Mouse (Mus musculus) heart, embryonic 14.5 days (tissue): ENCODE measurements around the gene Flvcr2. TPM values are rescaled to one million over a fixed set of nuclear protein-coding genes. Genes with fewer than 3 reads are reported as not detected.

Experiments used
- ATAC-seq: fragments of 200-750 bp; cut with Nextera tagmentation; 2 replicates; pipeline ENCODE4 v1.8.0; 2017; ENCODE audit warnings: low read depth, moderate TSS enrichment; ENCODE audit not compliant: insufficient number of reproducible peaks, insufficient read depth, low FRiP score
- H3K27ac ChIP-seq, 2 experiments: fragments of 200-500 bp in 1 of 2; fragments of 300-500 bp in 1 of 2; sonication (generic) in 1 of 2; replicated peaks in 1 of 2; 2 replicates each; pipeline ENCODE4 v1.5.1; 2012 to 2014; ENCODE audit warnings: low read depth in 2 of 2, low read length in 2 of 2, control low read depth in 1 of 2, mild to moderate bottlenecking in 1 of 2, mixed read lengths in 1 of 2; ENCODE audit not compliant: control insufficient read depth in 1 of 2, insufficient read depth in 1 of 2
- H3K27me3 ChIP-seq: fragments of 300-500 bp; sonication (generic); 2 replicates; pipeline ENCODE4 v1.6.1; 2014; ENCODE audit warnings: mild to moderate bottlenecking, low read length, control low read depth; ENCODE audit not compliant: control insufficient read depth, insufficient read depth
- H3K36me3 ChIP-seq: fragments of 300-500 bp; sonication (generic); 2 replicates; pipeline ENCODE4 v1.6.1; 2014; ENCODE audit warnings: mild to moderate bottlenecking, control low read depth, low read length, mixed read lengths; ENCODE audit not compliant: control insufficient read depth, insufficient read depth
- H3K4me1 ChIP-seq, 2 experiments: fragments of 200-500 bp in 1 of 2; fragments of 300-500 bp in 1 of 2; sonication (generic) in 1 of 2; 2 replicates each; pipeline ENCODE4 v1.6.1; 2012 to 2014; ENCODE audit warnings: low read length in 2 of 2, control low read depth in 1 of 2, mixed read lengths in 1 of 2; ENCODE audit not compliant: control insufficient read depth in 2 of 2, insufficient read depth in 2 of 2
- H3K4me2 ChIP-seq: fragments of 300-500 bp; sonication (generic); 2 replicates; pipeline ENCODE4 v1.6.1; 2014; ENCODE audit warnings: mild to moderate bottlenecking, low read length
- H3K4me3 ChIP-seq, 2 experiments: fragments of 200-500 bp in 1 of 2; fragments of 300-500 bp in 1 of 2; sonication (generic) in 1 of 2; 2 replicates each; pipeline ENCODE4 v1.5.1; 2012 to 2014; ENCODE audit warnings: low read length in 2 of 2, mild to moderate bottlenecking in 2 of 2, control low read depth in 1 of 2, low read depth in 1 of 2, moderate library complexity in 1 of 2; ENCODE audit not compliant: control insufficient read depth in 1 of 2, insufficient read depth in 1 of 2
- H3K9ac ChIP-seq: fragments of 300-500 bp; sonication (generic); 2 replicates; pipeline ENCODE4 v1.6.1; 2014; ENCODE audit warnings: mild to moderate bottlenecking, low read length
- H3K9me3 ChIP-seq: fragments of 300-500 bp; sonication (generic); 2 replicates; pipeline ENCODE4 v1.6.1; 2016; ENCODE audit warnings: low read length, control low read depth; ENCODE audit not compliant: control insufficient read depth
- WGBS: fragments of 180-500 bp; shearing (Covaris S2); extraction: QIAGEN DNeasy Blood & Tissue Kit; methylation state at CpG from one replicate; pipeline ENCODE4 v1.1.7; 2014; 5-methylcytosine and 5-hydroxymethylcytosine counted together
- polyA plus RNA-seq: library from polyadenylated mRNA; unstranded; fragments of >200 nt; fragmentation: Nextera tagmentation; extraction: Ambion mirVana; gene quantifications from 2 replicates; pipeline ENCODE4 v1.2.1, GENCODE M21; 2014

The Flvcr2 gene
- polyA plus RNA-seq, 1 experiment from 2014 or later, result 7.8 TPM

DNA sequence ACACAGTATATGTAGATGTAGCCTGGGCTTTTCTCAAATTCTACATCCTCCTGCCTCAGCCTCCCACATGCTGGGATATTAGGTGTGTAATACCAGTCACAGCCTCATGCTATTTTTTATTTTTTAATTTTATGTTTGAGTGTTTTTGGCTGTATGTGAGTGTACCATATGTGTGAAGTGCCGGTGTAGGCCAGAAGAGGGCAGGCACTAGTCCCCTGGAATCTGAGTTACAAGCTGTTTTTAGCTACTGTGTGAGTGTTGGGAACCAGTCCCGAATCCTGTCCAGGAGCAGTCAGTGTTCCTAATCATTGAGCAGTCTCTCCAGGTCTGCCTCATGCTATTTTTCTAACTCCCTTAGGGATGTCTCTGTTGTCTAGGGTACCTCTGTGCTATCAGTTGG, 91.4 kb downstream of the Flvcr2 start:
- Histone ChIP-seq H3K27me3 (no peaks in the 10 kb centered on the region), H3K27ac (no peak overlapping the region), H3K9ac (no peak overlapping the region), H3K4me1 (no peaks in the 10 kb centered on the region), H3K9me3 (no peaks in the 10 kb centered on the region), H3K36me3 (peaks cover 15% of the 10 kb centered on the region), H3K4me3 (no peak overlapping the region), H3K4me2 (no peak overlapping the region)
- no peak for ATAC-seq
- 85% methylated on average over 2 of the region's 2 CpGs for WGBS

DNA sequence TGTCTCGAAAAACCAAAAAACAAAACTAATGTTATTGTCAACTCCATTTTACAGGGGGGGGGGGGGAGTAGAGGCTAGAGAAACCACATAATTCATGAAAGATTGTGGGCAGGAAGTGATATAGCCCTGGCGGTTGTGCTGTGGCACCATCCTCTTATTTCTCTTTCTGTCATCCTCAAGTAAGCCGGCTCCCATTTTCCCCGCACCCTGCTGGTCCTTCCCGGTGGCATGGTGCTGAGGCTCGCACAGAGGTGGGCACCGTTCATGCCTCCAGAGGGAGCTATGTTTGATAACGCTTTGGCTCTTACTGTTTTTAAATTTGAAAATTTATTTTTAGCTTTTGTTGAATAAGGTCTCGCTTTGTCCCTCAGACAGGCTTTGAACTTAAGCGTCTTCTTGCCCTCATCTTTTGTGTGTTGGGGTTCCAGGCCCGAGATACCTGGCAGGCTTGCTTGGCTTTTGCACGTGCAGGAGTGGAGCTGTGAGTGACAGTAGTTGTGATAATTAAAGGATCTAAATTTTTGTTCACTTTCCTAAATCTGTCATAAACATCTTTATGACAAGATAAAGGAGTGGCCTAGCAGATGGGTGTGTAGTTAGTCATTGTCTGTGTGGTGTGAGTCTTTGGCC, 93.1 kb downstream of the Flvcr2 start:
- Histone ChIP-seq H3K27ac (no peak overlapping the region), H3K4me3 (no peak overlapping the region), H3K9ac (no peak overlapping the region), H3K4me2 (no peak overlapping the region), H3K4me1 (no peaks in the 10 kb centered on the region), H3K27me3 (no peaks in the 10 kb centered on the region), H3K36me3 (peaks cover 19% of the 10 kb centered on the region; the same call in 1 of the 2 replicates), H3K9me3 (no peaks in the 10 kb centered on the region)
- 87% methylated on average over 12 of the region's 12 CpGs for WGBS
- ATAC-seq, result no peak

DNA sequence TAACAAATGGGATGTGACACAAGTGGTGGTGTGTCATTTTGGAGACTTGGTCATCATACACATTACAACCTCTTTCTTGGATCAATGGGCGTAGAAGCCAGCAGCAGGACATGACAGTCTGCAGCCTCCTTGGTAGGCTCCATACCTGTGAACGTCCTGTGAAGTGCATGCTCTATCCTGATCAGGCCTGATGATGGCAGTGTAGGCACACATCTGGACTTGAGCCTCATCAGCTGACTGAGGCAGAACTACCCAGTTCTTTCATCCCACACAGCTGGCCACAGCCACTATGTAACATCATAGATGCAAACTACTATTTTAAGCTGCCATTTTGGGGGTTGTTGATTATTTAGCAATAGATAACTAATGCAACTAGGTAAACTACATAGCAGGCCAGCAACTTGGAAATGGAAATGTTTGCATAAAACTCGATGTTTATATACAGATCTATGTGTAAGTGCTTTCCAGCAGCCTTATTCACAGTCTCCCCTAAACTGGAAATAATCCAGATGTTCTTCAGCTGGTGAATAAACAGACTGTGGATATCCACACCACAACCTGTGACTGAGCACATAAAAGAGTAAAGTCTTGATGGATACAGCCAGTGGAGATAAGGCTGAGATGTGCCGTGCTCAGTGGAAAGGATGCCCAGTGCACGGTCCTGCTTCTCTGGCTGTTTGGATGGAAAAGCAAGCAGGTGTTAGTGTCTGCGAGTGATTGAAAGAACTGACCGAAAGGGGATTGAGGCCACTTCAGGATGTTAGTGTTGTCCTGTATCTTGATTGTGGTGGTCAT, 102.0 kb downstream of the Flvcr2 start:
- Histone ChIP-seq H3K36me3 (peaks cover 37% of the 10 kb centered on the region), H3K4me2 (no peak overlapping the region), H3K27me3 (no peaks in the 10 kb centered on the region), H3K4me3 (no peak overlapping the region), H3K27ac (no peak overlapping the region), H3K4me1 (no peaks in the 10 kb centered on the region), H3K9me3 (no peaks in the 10 kb centered on the region), H3K9ac (no peak overlapping the region)
- WGBS, result 81% methylated on average over 7 of the region's 7 CpGs
- no peak for ATAC-seq

DNA sequence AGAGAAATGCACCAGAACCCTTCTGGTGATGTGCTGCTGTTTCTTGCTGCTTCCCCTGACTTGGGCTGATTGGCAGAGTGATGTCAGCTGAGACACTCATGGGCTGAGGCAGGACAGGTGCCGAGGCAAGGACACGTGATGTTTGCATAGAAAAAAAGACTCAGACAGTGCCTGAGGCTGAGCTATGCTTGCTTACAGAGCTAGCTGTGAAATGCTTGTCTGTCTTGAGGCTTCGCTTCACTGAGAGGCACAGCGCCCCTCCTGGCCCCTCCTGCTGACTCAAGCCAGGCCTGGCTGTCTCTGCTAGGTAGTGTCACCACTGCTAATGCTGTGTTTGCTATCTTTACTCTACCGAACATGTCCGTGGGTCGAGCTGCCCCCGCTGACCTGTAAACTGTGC, 104.3 kb downstream of the Flvcr2 start:
- Histone ChIP-seq H3K27ac (no peak overlapping the region), H3K4me2 (no peak overlapping the region), H3K4me3 (no peak overlapping the region), H3K4me1 (no peaks in the 10 kb centered on the region), H3K9me3 (no peaks in the 10 kb centered on the region), H3K27me3 (no peaks in the 10 kb centered on the region), H3K9ac (no peak overlapping the region), H3K36me3 (peaks cover 24% of the 10 kb centered on the region)
- no peak for ATAC-seq
- WGBS, result 68% methylated on average over 8 of the region's 8 CpGs

DNA sequence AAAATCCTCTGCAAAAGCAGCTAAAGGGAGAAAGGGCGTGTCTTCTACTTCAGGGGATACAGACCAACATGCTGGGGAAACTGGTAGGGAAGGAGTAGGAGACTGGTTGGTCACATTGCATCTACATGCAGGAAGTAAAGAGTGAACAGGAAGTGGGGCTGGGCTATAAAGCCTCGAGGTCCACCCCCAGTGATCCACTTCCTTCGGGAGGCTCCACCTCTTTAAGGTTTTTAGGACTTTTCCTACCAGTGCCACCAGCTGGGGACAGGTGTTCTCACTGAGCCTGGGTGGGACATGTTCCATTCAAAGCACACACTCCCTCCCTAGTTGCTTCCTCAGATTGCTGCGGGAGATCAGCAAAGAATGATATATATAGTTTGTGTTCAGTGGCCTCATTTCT, 107.5 kb downstream of the Flvcr2 start:
- Histone ChIP-seq H3K4me2 (no peak overlapping the region), H3K9me3 (no peaks in the 10 kb centered on the region), H3K27me3 (no peaks in the 10 kb centered on the region), H3K36me3 (peaks cover 17% of the 10 kb centered on the region), H3K9ac (no peak overlapping the region), H3K27ac (no peak overlapping the region), H3K4me3 (no peak overlapping the region), H3K4me1 (no peaks in the 10 kb centered on the region)
- ATAC-seq, result no peak
- WGBS, result 81% methylated on average over 4 of the region's 4 CpGs

DNA sequence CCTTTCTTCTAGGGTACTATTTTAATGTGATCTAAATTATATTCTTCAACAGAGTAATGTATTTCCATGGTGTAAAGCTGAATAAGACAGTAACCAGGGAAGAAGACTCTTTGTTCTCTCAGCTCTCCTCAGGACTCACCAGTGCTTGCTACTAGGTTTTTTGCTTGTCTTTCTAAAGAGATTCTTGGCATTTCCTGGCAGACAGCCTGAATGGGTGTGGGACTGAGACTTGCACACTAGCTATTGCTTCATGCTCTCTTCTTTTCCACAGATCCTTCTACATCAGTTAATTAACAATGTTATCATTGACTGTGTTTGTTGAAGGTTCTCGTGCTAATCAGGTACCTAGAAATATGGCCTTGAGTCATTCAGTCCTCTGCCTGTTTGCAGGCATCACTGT, 107.9 kb downstream of the Flvcr2 start:
- ATAC-seq, result no peak
- no peaks in the 10 kb centered on the region for H3K4me1 ChIP-seq
- H3K9ac ChIP-seq, result no peak overlapping the region
- no peak overlapping the region for H3K4me3 ChIP-seq
- no peaks in the 10 kb centered on the region for H3K27me3 ChIP-seq
- no peak overlapping the region for H3K4me2 ChIP-seq
- no peak overlapping the region for H3K27ac ChIP-seq
- H3K9me3 ChIP-seq, result no peaks in the 10 kb centered on the region
- peaks cover 15% of the 10 kb centered on the region for H3K36me3 ChIP-seq
- WGBS, result 58% methylated on average over 1 of the region's 1 CpGs

DNA sequence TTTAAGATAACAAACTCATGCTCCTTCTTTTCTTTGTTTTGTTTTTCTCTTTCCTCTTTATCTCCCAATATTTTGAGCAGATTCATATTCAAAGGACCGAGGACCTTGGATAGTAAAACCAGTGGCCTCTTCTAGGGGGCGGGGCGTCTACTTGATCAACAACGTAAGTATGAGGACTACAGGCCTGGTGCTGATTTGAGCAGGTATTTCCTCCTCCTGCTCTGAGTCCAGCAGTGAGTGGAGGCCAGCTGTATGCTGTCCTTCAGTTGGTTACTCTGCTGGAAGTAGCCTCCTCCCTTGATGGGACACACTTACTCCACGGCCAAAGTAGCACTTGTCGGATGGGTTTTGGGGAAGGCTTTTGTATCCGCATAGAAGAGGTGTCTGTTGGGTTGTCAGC, 111.0 kb downstream of the Flvcr2 start:
- ATAC-seq, result no peak
- Histone ChIP-seq H3K4me1 (0 out of 4 replicates have a peak, but pooled peaks cover 0 to 2% of the 10 kb centered on the region in 2 experiments), H3K9me3 (no peaks in the 10 kb centered on the region), H3K4me2 (no peak overlapping the region), H3K27ac (no peak overlapping the region), H3K9ac (no peak overlapping the region), H3K4me3 (no peak overlapping the region), H3K36me3 (no peaks in the 10 kb centered on the region), H3K27me3 (no peaks in the 10 kb centered on the region)
- WGBS, result 75% methylated on average over 7 of the region's 7 CpGs
